Mouse (Mus musculus) gastrocnemius, postnatal 14 days (tissue): ENCODE measurements around the gene Actl6b. TPM values are rescaled to one million over a fixed set of nuclear protein-coding genes. Genes with fewer than 3 reads are reported as not detected.

Experiments
- DNase-seq: peaks from one replicate; pipeline ENCODE4 v3.0.0; 2021; ENCODE audit warnings: mixed read lengths
- intact Hi-C: fragments of 180-260 bp; cut with DNase I; formaldehyde crosslinking; loops from one replicate; pipeline ENCODE4 v1.15.1; 2025; ENCODE audit warnings: low total_unique reads
- total RNA-seq, 2 experiments: library from RNA; stranded (reverse); gene quantifications; 2 replicates each; pipeline ENCODE4 v1.2.3; 2021

The Actl6b gene
- total RNA-seq, 2 experiments from 2014 or later, result not detected

DNA sequence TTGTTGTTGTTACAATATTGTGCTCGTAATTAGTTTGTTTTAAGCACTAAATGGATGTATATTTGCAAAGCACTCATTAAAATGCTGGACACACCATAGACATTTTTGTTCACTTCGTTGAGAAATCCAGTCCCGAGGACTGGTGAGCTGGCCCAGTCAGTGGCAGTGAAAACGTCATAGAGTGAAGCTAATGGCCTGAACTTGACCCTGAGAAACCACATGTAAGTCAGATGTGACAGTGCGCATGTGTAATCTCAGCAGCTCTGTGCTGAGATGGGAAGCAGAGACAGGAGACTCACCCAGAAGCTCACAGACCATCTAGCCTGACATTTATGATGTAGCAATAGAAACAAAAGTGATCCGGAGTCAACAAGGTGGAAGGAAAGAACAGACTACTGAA is 8.4 kb upstream of the Actl6b start:
- intact Hi-C loops, result no loop called here
- DNase-seq, result no peak

DNA sequence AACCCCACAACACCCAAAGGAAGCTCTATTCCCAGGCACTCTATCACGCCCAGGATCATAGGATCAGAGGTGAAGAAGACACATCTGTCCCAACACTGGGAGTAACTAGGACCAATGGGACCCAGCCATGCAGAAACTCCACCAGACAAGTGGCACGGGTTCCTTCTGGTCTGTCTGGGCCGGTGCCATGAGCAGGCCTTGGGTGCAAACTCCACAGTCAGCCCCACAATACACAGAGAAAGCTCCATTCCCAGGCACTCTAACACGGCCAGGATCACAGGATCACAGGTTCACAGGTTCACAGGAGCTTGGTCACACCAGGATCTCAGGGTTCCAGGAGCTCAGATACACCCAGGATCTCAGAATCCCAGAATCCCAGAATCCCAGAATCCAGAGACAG is 7.7 kb upstream of the Actl6b start:
- intact Hi-C loops, result no loop called here
- no peak for DNase-seq

DNA sequence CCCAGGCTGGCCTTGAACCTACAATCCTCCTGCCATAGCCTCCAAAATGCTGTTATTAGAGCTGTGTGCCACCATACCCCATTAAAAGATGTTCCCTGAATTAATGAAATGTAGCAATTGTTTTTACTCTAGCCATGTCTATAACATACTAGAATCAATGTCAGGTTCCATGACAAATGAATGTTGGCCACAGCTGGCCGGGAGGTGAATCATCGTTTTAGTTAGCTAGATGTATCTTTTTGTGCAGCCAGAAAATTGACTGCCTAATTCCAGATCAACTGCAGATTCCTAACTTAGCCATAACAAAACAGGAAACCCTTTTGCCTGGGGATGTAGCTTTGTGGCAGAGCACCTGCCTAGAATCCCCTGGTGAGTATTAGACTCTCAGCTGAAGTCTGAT is 3.5 kb upstream of the Actl6b start:
- DNase-seq, result no peak
- intact Hi-C loops, result no loop called here

DNA sequence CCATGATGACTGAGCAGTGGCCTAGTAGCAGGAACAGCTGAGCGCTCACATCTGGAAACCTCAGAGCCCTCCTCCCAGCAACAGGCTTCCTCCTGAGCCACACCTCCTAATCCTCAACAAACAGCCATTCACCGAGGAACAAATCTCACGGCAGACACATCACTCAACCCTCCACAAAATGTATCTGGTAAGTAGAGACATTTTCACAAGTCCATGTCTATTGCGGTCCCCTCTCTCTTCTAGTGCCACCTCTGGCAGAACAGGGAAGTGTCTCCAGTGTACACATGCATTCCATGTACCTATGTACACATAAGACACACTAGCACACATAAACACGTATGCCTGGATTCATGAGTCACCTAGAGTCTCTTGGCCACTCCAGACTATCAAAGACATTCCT is 2.2 kb upstream of the Actl6b start:
- DNase-seq, result no peak
- intact Hi-C loops, result no loop called here

DNA sequence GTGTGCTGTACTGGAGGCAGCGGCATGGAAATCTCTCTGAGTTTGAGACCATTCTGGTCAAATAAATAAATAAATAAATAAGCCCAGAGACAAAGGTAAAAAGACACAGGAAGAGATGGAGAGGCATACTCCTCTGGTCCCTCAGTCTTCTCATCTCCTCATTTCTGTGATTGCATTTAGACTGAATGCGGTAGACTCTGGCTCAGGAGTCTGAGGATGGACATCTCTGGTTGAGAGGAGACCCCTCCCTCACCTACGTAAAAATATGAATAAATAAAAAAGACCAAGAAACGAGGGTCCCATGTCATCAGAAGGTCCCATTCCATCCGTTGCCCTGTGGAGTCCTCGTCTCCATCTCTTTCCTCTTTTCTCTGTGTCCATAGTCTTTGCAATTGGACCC is 317 bp upstream of the Actl6b start:
- DNase-seq, result no peak
- intact Hi-C loops, result no loop called here

DNA sequence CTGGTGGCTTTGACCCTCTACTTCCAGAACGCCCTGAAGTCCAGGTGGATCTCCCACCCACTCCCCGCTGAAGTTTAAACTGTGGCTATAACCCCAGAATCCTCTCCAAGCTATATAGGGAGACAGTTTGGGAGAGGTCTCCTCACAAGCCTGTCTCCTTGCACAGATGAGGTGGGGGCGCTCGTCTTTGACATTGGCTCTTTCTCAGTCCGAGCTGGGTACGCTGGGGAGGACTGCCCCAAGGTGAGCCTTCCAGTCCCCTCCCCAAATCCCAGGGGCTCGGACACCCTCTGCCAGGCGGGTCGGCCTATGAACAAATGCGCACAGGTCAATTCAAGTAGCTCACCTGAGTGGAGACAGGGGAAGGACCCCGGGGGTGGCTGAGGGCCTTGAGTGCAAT is 581 bp downstream of the Actl6b start:
- intact Hi-C loops, result no loop called here

DNA sequence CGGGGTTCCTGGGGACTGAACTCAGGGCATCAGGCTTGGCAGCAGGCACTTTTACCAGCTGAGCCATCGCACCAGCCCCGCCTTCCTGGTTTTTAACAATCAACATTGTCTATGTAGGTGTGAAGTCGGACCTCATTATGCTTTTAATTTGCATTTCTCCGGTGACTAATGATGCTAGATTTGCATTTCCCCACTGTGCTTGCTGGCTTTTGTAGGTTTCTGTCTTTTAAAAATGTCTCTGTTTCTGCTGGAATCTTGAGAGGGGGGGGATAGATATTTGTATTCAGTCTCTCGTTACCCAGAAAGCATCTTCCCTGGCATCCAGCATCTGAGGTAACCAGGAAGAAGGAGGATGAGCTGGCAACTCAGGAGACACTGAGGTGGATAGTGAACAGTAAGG is 8.2 kb downstream of the Actl6b start:
- intact Hi-C loops, result no loop called here
- DNase-seq, result no peak

More for the DNA sequence above, 581 bp downstream of the Actl6b start:
- DNase-seq, result no peak

DNA sequence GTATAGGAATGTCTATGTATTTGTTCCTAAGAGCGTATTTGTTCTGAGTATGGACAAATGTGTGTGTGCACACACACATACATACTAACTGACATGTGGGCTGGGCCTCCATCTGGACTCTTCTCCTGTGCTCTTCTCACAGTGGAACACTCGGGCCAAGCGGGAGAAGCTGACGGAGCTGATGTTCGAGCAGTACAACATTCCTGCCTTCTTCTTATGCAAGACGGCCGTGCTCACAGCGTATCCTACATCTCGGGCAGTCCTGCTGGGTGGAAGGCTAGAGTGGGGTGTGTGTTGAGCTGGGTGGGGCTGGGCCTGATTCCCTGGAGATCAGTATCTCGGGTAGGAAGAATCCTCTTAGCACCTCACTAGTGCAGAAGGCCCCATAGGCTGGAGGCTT is 9.6 kb downstream of the Actl6b start:
- intact Hi-C loops, result no loop called here
- DNase-seq, result no peak

DNA sequence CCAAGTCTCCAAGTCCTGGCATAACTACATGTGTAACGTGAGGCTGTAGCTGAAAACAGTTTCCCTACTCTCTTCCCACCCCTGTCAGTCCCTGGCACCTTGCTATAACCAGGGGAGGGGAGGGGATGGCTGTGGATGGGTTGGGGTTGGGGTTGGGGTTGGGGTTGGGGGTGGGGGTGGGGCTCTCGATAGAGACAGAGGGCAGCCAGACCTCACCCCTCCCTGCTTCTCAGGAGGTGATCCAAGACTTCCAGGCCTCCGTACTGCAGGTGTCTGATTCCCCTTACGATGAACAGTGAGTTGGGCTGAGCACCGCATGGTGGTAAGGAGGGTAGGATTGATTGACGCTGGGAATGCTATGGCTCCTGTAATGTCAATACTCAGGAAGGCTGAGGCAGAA is 12.4 kb downstream of the Actl6b start:
- intact Hi-C loops, result no loop called here
- no peak for DNase-seq

DNA sequence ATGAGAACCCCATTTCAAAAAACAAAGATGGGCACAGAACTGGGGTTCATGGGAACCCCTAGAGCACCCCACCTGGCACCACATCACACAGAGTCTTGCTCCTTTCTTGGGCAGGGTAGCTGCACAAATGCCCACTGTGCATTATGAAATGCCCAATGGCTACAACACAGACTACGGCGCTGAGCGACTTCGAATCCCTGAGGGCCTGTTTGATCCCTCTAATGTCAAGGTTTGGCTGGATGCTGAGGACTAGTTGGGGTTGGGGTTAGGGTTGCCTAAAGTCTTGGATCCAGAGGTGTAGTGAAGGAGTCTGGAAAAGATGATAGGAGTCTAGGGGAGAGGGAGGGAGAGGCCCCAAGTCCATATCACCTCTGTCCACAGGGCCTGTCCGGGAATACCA is 13.1 kb downstream of the Actl6b start:
- no peak for DNase-seq
- intact Hi-C loops, result no loop called here

DNA sequence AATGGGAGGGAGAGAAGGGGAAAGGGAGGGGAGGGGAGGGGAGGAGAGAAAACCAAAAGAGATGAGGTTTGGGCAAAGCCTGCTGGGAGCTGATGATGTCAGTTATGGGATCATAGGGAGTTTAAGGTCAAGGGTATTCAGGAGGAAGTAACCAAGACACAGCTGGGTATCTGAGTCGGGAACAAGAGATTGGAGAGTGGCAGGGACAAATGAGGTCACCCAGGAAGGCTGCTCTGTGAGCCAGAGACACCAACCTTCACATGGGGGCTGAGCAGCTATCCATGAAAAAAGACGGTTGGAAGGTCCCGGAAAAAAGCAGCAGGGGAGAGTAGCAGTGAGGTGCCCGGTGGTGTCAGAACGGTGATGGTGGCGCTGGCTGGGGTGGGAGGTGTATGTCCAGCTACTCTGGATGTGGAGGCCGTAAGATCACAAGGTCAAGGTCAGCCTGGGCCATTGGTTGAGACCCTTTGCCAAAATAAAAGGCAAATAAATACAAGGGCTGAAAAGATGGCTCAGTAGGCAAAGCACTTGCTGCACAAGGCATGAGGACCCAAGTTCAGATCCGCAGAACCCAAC is 15.0 kb downstream of the Actl6b start:
- DNase-seq, result no peak

DNA sequence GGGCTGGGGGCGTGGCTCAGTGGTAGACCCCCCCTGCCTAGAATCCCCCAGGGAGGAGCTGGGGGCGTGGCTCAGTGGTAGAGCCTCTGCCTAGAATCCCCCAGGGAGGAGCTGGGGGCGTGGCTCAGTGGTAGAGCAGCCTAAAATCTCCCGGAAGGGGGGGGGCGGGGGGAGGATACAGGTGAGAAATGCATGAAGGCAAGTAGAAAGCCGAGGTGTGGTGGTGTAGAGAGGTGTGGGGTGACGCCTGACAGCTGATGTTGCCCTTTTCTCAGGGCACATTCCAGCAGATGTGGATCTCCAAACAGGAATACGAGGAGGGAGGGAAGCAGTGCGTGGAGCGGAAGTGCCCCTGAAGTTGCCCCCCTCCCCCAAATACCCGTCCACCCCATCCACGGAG is 15.7 kb downstream of the Actl6b start:
- no peak for DNase-seq
- intact Hi-C loops, result no loop called here

More for the DNA sequence above, 15.0 kb downstream of the Actl6b start:
- intact Hi-C loops, result no loop called here

DNA sequence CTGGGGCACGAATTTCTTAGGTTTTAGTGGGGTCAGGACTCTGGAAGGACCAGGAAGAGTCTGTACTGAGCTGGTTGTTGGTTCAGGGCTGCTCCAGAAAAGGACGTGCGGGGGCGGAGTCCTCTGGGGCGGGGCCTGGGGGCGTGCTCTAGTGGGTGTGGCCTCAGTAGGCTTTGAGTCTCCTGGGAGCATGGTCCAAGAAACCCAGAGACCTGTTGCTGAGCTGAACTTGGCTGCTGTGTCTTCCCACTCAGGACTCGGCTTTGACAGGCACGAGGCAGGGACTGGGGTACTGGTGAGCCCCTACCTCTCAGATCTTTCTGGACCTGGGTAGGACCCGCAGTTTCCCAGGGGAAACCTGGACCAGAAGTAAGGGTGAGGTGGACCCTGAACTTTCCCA is 16.3 kb downstream of the Actl6b start, which contains the start of gene Tfr2:
Gene Tfr2, plus strand, starts transcription at position 176 of the 400 bp plus-strand sequence.
- DNase-seq, result peak; percentile 37
- intact Hi-C loops, result no loop called here

DNA sequence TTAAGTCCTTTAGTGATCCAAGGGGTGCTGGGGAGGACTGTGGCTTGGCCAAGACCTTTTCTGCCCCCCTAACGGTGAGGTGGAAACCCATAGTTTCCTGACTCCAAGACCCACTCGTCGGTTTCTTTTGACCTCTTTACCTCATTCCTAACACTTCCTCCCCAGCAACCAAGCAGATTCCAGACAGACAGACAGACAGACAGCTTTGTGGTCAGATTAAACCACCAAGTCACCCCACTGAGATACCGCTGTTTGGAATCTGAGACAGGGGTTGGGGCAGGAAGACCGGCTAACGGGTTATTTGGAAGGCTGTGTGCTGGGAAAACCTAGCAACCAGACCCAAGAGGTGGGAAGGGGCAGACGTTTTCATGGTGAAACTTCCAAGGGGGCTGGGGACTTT is 16.9 kb downstream of the Actl6b start:
- intact Hi-C loops, result no loop called here
- DNase-seq, result no peak

DNA sequence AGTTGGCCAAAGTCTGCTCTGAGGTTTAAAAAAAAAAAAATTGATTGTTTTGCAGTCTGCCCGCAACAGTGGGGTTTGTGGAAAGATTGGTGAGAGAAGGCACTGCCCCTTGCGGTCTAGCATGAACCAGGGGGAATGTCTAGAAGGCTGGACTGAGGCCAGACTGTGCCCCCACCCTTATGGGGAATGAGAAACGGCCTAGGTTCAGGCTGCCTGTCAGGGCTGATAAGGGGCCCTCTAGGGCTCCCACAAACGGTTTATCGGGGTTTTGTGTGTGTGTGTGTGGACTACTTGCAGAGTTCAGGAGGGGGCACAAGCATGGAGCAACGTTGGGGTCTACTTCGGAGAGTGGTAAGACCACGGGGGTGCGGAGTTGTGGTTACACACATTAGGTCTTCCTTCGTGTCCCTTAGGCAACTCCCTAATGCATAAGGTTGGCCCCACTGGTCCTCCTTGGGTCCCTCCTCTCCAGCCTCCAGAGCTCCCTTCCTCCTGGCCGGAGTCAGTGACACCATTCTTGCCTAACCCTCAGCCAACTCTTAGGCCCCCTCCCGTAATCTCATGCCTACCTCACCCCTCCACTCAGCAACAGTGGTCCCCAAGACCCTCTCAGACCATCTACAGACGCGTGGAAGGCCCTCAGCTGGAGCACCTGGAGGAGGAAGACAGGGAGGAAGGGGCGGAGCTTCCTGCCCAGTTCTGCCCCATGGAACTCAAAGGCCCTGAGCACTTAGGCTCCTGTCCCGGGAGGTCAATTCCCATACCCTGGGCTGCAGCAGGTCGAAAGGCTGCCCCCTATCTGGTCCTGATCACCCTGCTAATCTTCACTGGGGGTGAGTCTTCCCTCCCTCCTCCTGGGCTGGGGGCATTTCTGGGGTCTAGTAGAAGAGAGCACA is 17.6 kb downstream of the Actl6b start:
- intact Hi-C loops, result no loop called here
- DNase-seq, result no peak

DNA sequence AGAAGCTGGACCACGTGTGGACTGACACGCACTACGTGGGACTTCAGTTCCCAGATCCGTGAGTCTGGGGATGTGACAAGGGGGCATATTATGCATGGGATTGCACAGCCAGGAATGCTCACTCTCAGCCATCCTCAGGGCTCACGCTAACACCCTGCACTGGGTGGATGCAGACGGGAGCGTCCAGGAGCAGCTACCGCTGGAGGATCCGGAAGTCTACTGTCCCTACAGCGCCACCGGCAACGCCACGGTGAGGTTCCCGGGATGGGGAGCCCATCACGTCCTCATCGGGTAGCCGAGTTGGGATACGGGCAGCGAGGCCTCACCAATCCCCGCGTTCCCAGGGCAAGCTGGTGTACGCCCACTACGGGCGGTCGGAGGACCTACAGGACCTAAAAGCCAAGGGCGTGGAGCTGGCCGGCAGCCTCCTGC is 21.2 kb downstream of the Actl6b start:
- DNase-seq, result peak; percentile 49
- intact Hi-C loops, result no loop called here

DNA sequence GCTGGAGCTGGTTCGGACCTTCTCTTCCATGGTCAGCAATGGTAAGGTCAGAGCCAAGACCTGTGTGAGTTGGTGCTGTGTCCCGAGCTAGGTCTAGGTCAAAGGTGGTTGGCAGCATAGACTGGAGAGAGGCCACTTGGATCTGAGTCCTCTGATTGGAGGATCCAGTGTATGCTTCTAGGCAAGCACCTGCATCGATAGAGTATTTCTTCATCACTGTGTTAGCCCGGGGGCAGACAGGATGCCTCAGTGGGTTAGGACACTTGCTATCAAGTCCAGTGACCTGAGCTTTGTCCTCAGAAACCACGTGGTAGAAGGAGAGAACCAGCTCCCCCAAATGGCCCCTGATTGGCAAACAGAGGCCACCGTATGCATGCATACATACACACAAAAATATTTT is 26.9 kb downstream of the Actl6b start:
- intact Hi-C loops, result loop anchor here (10.0 kb wide), 1 partner anchor 65 kb away; the partner anchor contains the start of gene Gigyf1

DNA sequence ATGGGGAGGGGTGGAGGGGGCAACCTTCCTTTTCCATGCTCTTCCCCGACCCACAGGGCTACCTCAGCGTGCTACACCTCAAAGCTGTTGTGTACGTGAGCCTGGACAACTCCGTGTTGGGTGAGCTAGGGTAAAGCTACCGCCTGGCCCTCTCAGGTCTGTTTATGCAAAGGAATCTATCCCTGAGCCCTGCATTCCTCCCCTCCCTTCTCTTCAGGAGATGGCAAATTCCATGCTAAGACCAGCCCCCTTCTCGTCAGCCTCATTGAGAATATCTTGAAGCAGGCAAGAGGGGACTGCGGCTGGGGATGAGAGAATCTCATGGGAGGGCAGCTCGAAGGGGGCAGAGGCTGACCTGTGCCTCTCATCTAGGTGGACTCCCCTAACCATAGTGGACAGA is 29.4 kb downstream of the Actl6b start:
- no peak for DNase-seq
- intact Hi-C loops, result loop anchor here (10.0 kb wide), 1 partner anchor 68 kb away; the partner anchor contains the start of gene Gigyf1

More for the DNA sequence above, 26.9 kb downstream of the Actl6b start:
- no peak for DNase-seq

DNA sequence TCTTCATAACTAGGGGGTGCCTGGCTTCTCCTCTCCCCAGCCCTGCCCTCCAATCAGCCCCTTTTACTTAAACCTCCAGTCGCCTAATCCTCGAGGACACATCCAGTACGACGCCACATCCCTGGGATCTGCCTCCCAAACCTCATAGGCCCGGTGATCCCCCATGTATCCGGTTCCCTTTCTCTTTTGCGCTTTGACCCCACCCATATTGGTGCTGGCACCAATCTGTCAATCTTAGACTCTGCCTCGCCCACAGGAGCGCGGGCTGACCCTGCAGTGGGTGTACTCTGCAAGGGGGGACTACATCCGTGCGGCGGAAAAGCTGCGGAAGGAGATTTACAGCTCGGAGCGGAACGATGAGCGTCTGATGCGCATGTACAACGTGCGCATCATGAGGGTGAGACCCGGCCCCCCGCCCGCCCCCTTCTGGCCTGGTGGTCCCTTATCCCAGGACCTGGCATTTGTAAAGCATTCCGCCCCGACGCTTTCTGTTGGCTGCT is 30.4 kb downstream of the Actl6b start:
- peak; percentile 37 for DNase-seq
- intact Hi-C loops, result loop anchor here (10.0 kb wide), 1 partner anchor 69 kb away; the partner anchor contains the start of gene Gigyf1

DNA sequence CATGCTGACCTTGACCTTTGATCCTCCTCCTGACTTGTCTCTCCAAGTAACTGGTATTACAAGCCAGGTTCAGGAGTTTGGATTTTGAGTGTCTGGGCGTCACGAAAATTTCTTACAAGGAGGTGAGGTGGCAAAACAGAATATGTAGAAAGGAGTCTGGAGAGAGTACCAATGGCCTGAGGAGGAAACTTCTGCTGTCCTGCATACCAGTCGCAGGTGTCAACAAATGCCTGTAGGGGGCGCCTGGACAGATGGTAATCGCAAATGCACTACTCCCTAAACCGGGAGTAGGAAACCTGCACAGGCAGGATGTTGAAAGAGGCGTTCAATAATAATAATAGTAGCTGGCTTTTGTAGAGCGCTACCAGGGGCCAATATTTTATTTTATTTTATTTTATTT is 31.7 kb downstream of the Actl6b start:
- intact Hi-C loops, result loop anchor here (10.0 kb wide), 1 partner anchor 70 kb away; the partner anchor contains the start of gene Gigyf1
- DNase-seq, result peak; percentile 79

DNA sequence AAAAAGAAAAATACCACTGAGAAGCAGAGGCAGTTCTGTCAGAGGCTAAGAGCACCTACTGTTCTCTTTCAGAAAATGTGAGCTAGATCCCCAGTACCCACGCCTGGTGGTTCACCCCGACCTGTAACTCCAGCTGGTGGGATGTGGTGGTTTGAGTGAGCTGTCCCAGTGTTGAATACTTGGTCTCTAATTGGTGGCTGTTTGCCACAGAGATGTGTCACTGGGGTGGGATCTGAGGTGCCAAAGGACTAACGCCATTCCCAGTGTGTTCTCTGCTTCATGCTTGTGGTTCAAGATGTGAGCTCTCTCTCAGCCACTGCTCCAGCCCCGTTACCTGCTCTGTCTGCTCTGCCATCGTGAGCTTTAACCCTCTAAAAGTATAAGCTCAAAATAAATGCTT is 37.2 kb downstream of the Actl6b start:
- no peak for DNase-seq

More for the DNA sequence above, 37.2 kb downstream of the Actl6b start:
- intact Hi-C loops, result no loop called here
